Mouse (Mus musculus) testis, adult 2 months (tissue): ENCODE results near the gene Armh1.
A peak's percentile ranks its signal among the peaks of the same experiment; 100 is the strongest.

Source experiments
- CTCF ChIP-seq: fragments of 200-500 bp; IDR thresholded peaks from 2 replicates; pipeline ENCODE4 v1.5.1; 2012; ENCODE audit warnings: low read depth, mild to moderate bottlenecking, inconsistent platforms, low read length, moderate library complexity; ENCODE audit not compliant: control insufficient read depth, insufficient read depth, insufficient replicate concordance
- POLR2A ChIP-seq: fragments of 200-500 bp; IDR thresholded peaks from 2 replicates; pipeline ENCODE4 v1.6.1; 2012; ENCODE audit warnings: low read depth, mild to moderate bottlenecking, inconsistent platforms, low read length, moderate library complexity; ENCODE audit not compliant: control insufficient read depth

DNA sequence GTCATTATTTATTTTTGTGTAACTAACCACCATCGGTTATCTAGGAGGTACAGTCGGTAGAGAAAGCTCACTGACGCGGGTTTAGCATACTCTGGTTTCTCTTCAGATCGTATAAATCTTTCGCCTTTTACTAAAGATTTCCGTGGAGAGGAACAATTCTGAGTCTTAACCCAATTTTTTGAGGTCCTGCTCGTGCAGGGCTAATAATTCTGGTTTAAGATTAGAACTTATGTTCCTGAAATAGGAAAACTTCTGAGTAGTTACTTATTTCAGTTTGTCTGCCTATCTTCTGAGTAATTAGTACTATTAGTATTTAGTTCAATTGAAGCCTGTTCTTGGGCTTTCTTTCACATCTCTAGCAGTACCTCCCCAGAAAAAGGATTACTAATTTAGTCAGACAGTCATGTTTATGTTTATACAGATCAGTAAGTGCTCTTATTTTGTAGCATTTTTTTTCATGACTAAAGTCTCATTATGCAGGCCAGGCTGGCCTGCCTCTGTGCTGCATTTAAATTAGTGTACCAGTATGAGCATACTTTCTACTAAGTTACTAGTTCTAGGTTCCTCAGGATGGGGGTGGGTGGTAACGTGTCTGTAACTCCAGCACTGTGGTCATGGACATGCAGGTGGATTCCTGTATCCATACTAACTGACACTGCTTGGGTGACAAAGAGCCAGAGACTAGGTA is 61.9 kb downstream of the Armh1 start:
- TF ChIP-seq CTCF = no peak
- TF ChIP-seq POLR2A = peak; percentile 47; the same call in 1 of the 2 replicates
